Mouse (Mus musculus) embryonic facial prominence, embryonic 12.5 days (tissue): Measurements from ENCODE around the gene Anapc1. TPM values are rescaled to one million over a fixed set of nuclear protein-coding genes. Genes with fewer than 3 reads are reported as not detected.

Source experiments
- ATAC-seq: fragments of 200-750 bp; cut with Nextera tagmentation; 2 replicates; pipeline ENCODE4 v1.8.0; 2017; ENCODE audit not compliant: insufficient number of reproducible peaks, insufficient read depth, low FRiP score, low TSS enrichment
- H3K27ac ChIP-seq: fragments of 300-500 bp; sonication (generic); 2 replicates; pipeline ENCODE4 v1.5.1; 2016; ENCODE audit warnings: mild to moderate bottlenecking
- H3K27me3 ChIP-seq: fragments of 300-500 bp; sonication (generic); 2 replicates; pipeline ENCODE4 v1.6.1; 2016; ENCODE audit warnings: mild to moderate bottlenecking, moderate library complexity
- H3K36me3 ChIP-seq: fragments of 300-500 bp; sonication (generic); 2 replicates; pipeline ENCODE4 v1.6.1; 2016; ENCODE audit warnings: mild to moderate bottlenecking
- H3K4me1 ChIP-seq: fragments of 300-500 bp; sonication (generic); 2 replicates; pipeline ENCODE4 v1.6.1; 2016
- H3K4me2 ChIP-seq: fragments of 300-500 bp; sonication (generic); replicated peaks from 2 replicates; pipeline ENCODE4 v1.6.1; 2016; ENCODE audit warnings: mild to moderate bottlenecking, moderate library complexity
- H3K4me3 ChIP-seq: fragments of 300-500 bp; sonication (generic); 2 replicates; pipeline ENCODE4 v1.5.1; 2016; ENCODE audit warnings: mild to moderate bottlenecking
- H3K9ac ChIP-seq: fragments of 300-500 bp; sonication (generic); 2 replicates; pipeline ENCODE4 v1.6.1; 2016; ENCODE audit warnings: mild to moderate bottlenecking, moderate library complexity
- H3K9me3 ChIP-seq: fragments of 300-500 bp; sonication (generic); 2 replicates; pipeline ENCODE4 v1.6.1; 2016; ENCODE audit warnings: mild to moderate bottlenecking, moderate library complexity
- WGBS: fragments of 180-500 bp; shearing (Covaris S2); methylation state at CpG from one replicate; pipeline ENCODE4 v1.1.7; 2016; 5-methylcytosine and 5-hydroxymethylcytosine counted together
- polyA plus RNA-seq: library from polyadenylated mRNA; unstranded; fragments of >200 nt; fragmentation: Nextera tagmentation; extraction: Ambion mirVana; gene quantifications from 2 replicates; pipeline ENCODE4 v1.2.1, GENCODE M21; 2016

Gene Anapc1
- polyA plus RNA-seq, 1 experiment from 2014 or later, result 86.6 TPM

DNA sequence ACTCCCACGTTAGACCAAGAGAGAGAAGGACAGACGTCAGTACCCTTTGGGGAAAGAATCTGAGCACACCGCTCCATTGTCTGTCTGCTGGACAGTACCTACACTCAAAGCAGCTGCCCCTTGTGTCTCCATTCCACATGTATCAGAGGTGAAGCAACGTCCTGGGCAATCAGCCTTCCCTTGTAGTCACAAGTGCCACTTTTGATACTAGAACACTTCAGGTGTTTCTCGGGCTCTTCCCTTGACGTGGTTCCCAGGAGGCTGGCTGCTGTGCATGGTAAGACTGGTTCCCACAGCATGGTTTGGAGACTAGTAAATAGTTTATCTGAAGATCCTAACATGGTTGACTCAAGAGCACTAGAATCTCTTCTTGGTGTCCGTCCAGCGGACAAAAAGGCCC is 76.0 kb downstream of the Anapc1 start:
- no peak for ATAC-seq
- H3K4me1 ChIP-seq, result no peaks in the 10 kb centered on the region
- no peak overlapping the region for H3K9ac ChIP-seq
- peaks cover 62% of the 10 kb centered on the region for H3K36me3 ChIP-seq
- WGBS, result 93% methylated on average over 8 of the region's 8 CpGs
- H3K4me2 ChIP-seq, result no peak overlapping the region
- H3K27me3 ChIP-seq, result no peaks in the 10 kb centered on the region
- no peaks in the 10 kb centered on the region; the same call in 1 of the 2 replicates for H3K9me3 ChIP-seq
- no peak overlapping the region for H3K4me3 ChIP-seq
- H3K27ac ChIP-seq, result no peak overlapping the region

DNA sequence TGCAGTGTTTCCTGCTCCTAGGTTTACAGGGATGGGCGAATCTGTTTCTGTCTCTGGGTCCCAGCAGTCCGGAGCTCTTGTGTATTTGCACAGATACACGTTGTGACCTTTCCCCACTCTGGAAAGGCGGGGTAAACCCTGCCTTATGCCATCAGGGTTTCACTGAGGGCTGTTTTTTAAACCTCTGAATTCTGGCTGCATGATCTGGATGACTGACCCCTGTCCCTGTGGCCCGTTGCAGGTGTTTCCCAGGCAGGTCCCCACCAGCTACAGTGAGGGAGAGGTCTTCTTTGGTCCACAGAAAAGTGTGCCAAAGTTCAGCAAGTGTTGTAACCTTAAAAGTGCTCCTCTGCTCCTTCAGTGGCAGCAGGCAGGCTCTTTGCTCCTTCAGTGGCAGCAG is 77.9 kb downstream of the Anapc1 start:
- Histone ChIP-seq H3K4me3 (no peak overlapping the region), H3K27ac (no peak overlapping the region), H3K9me3 (no peaks in the 10 kb centered on the region; the same call in 1 of the 2 replicates), H3K9ac (no peak overlapping the region), H3K4me2 (no peak overlapping the region), H3K27me3 (no peaks in the 10 kb centered on the region), H3K36me3 (peaks cover 48% of the 10 kb centered on the region), H3K4me1 (no peaks in the 10 kb centered on the region)
- no peak for ATAC-seq
- 80% methylated on average over 5 of the region's 5 CpGs for WGBS

DNA sequence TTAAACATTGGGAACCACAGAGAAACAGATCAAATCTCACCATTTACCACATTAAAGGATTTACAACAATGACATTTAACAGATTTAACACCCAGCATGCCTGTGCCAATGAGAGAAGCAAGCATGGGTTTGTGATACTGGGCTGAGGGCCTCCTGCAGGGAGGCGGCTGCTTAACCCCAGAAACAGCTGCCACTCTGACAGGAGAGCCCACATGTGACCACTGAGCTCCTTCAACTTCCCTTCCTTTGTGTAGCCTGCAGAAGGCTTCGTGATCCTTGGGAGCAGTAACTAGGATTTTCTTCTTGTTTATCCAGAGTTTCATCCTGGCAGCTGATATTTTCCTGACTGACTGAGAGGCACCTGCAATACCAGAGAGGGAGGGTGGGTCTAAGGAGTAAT is 85.7 kb downstream of the Anapc1 start:
- ATAC-seq, result no peak
- 30% methylated on average over 2 of the region's 2 CpGs for WGBS
- Histone ChIP-seq H3K4me2 (no peak overlapping the region), H3K27me3 (no peaks in the 10 kb centered on the region), H3K36me3 (no peaks in the 10 kb centered on the region), H3K4me3 (no peak overlapping the region), H3K9ac (no peak overlapping the region), H3K9me3 (no peaks in the 10 kb centered on the region), H3K27ac (no peak overlapping the region), H3K4me1 (no peaks in the 10 kb centered on the region)

DNA sequence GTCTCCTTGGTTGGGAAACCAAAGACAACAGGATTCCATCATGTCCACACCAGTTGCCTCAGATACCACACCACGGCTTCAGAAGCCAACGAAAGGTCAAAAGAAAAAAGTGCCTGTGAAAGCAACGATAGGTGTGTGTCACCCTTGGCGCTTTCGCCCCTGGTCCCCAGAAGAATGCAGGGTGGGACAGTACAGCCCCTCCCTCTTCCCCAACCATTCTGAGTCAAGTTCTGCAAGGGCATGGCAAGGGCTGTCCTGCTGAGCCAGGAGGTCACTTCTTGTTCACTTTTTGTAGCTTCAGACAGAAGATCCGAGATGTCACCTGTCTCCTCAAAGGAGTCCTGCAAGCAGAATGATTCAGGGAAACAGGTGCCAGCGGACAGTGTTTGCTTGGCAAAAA is 94.9 kb downstream of the Anapc1 start:
- H3K36me3 ChIP-seq, result no peaks in the 10 kb centered on the region

DNA sequence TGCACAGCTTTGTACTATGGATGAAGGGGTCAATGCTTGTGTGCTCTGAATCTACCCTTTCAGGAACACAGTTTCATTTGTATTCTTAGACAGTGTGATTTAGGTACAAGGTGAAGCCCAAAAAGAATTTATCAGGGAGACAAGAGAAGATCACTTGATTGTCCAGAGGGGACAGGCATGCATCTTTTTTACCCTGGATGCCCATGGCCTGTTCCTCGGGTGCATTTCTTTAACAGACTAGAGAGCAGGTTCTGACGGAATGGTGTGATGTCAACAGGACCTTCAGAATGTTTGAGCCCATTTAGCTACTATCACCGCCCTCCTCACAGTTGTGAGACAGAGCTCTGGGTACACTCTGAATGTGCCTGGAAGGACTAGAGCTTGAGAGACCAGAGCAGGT is 96.3 kb downstream of the Anapc1 start, which contains the start of gene Spdye4c:
Gene Spdye4c, plus strand, starts transcription at position 301 of the 400 bp plus-strand sequence.
- no peaks in the 10 kb centered on the region for H3K36me3 ChIP-seq
- no peak for ATAC-seq
- no peak within 1 kb of the TSS for H3K4me3 ChIP-seq
- H3K27me3 ChIP-seq, result no peaks in the 10 kb centered on the region
- no peak within 1 kb of the TSS for H3K9ac ChIP-seq
- no peak within 1 kb of the TSS for H3K4me2 ChIP-seq
- 90% methylated on average over 3 of the region's 3 CpGs for WGBS
- no peaks in the 10 kb centered on the region for H3K4me1 ChIP-seq
- H3K27ac ChIP-seq, result no peak within 1 kb of the TSS
- no peaks in the 10 kb centered on the region for H3K9me3 ChIP-seq

More for the DNA sequence above, 94.9 kb downstream of the Anapc1 start:
- Histone ChIP-seq H3K9me3 (no peaks in the 10 kb centered on the region), H3K27ac (no peak overlapping the region), H3K4me2 (no peak overlapping the region), H3K4me3 (no peak overlapping the region), H3K9ac (no peak overlapping the region), H3K4me1 (no peaks in the 10 kb centered on the region), H3K27me3 (no peaks in the 10 kb centered on the region)
- ATAC-seq, result no peak
- 86% methylated on average over 7 of the region's 7 CpGs for WGBS

DNA sequence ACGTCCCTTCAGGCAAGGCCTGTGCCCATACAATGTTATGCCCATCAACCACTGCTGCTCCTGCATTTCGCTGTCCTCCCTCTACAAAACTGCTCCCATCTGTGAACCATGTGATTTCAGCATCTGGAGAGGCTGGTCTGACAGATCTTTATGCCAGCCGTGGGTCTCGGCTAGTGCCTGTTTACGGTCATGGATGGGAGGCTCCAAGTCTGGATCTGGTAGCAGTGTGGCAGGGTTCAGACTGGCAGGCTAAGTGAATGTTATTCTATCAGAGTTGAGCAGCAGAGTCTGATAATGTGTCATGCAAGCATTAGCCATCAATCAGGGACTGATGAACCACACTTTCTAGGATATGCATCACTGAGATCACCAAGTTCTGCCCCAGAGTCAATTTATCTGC is 104.3 kb downstream of the Anapc1 start:
- no peak for ATAC-seq
- 48% methylated on average over 5 of the region's 5 CpGs for WGBS

DNA sequence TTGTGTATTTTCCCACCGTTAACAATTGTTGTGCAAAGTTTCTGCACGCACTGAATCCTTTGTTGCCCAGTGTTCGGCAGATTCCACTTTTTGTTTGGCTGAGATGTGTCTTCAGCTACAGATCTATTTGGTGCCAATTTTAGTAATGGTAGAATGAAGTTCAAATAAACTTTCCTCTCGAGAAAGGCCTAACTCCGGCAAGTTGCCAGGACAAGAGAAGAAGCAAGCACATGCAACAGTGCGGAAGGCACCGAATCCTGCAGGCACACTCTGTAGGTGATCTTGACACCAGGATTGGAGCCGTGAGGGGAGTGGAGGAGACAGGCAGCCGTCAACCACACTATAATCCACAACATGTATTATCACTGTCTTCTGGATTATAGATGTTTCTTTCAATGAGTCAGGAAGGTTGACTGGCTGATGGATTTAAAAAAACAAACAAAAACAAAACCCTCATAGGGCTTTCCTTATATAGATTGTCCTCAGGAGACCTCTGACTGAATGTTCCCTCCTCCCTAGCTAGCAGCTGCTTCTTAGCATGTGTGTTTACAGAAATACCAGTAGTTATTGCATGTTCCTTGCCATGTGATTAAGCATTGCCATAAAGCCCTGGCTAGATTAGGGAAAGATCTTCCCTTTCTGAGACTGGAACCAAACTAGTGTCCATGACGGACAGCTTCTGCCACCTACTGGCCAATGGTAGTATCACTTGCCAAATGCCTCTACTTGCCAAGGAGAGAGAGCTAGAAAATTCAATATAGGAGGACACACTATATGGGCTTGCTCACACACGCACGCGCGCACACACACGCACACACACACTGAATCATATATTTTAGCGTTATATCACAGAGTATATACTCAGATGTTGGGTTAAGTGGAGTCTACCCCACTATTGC is 114.2 kb downstream of the Anapc1 start:
- Histone ChIP-seq H3K36me3 (no peaks in the 10 kb centered on the region), H3K4me3 (no peak overlapping the region), H3K4me2 (no peak overlapping the region), H3K9me3 (no peaks in the 10 kb centered on the region), H3K9ac (no peak overlapping the region), H3K27me3 (no peaks in the 10 kb centered on the region), H3K4me1 (no peaks in the 10 kb centered on the region), H3K27ac (no peak overlapping the region)
- WGBS, result 48% methylated on average over 16 of the region's 16 CpGs
- peak; percentile 47; the same call in 1 of the 2 replicates for ATAC-seq

More for the DNA sequence above, 104.3 kb downstream of the Anapc1 start:
- Histone ChIP-seq H3K4me2 (no peak overlapping the region), H3K4me1 (no peaks in the 10 kb centered on the region), H3K27ac (no peak overlapping the region), H3K27me3 (no peaks in the 10 kb centered on the region), H3K9ac (no peak overlapping the region), H3K9me3 (no peaks in the 10 kb centered on the region), H3K4me3 (no peak overlapping the region), H3K36me3 (no peaks in the 10 kb centered on the region)

DNA sequence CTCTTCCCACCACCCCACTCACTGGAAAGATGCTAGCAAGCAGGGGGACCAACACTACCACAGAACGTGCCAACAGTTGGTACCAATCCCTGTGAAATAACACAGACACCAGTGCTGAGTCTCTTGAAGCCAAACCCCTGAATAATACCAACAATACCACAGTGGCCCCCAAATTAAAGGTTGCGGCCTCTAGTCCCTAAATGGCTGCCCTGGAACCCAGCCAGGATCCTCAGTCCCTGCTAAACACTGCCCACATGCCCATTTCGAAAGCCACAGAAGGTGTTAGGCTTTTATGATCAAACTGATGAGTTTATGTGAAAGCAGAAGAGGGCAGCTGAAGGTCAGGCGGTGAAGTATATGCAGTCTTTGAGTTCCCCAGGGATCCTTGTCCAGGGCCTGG is 116.2 kb downstream of the Anapc1 start:
- ATAC-seq, result no peak
- Histone ChIP-seq H3K4me1 (no peaks in the 10 kb centered on the region; the same call in 1 of the 2 replicates), H3K27me3 (no peaks in the 10 kb centered on the region), H3K4me3 (no peak overlapping the region), H3K9me3 (no peaks in the 10 kb centered on the region), H3K4me2 (no peak overlapping the region), H3K27ac (no peak overlapping the region), H3K36me3 (no peaks in the 10 kb centered on the region), H3K9ac (no peak overlapping the region)
- WGBS, result 85% methylated on average over 4 of the region's 4 CpGs

DNA sequence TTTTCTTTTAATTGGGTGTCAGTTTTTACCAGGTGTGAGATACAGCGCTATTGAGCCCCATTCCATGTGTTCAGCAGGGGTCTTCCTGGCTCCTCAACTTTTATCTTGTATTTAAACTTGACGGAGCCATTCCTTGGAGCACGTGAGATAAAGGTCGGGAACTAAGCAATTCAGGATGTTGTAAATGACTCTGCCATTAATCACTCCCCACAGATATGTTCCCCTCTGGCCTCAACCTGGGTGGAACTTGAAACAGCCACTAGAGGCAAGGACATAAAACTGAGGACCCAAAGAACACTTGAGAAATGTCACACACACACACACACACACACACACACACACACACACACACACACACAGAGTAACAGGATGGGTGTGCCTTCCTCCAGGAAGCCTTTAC is 118.7 kb downstream of the Anapc1 start:
- no peaks in the 10 kb centered on the region for H3K27me3 ChIP-seq
- H3K9me3 ChIP-seq, result no peaks in the 10 kb centered on the region
- no peak for ATAC-seq
- H3K4me3 ChIP-seq, result no peak overlapping the region
- H3K27ac ChIP-seq, result no peak overlapping the region
- no peak overlapping the region for H3K9ac ChIP-seq
- no peaks in the 10 kb centered on the region for H3K36me3 ChIP-seq
- H3K4me1 ChIP-seq, result no peaks in the 10 kb centered on the region; the same call in 1 of the 2 replicates
- no peak overlapping the region for H3K4me2 ChIP-seq
- WGBS, result 67% methylated on average over 4 of the region's 4 CpGs

DNA sequence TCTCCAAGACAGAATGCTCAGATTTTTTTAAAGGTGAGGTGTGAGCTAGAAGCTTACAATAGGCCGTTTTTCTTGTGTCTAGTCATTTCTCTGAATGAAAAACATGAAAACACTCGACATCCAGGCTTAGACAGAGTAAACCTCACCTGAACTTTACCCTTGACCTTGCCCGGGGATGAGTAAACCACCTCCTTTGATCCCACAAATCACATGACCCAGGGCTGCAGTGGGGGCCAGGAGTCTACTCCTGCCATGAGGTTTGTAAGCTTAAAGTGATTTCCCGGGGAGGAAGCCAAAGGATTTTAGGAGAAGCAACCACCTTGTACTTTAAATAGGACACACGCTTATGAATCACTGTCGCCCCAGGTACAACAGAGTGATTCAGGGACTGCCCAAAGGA is 119.2 kb downstream of the Anapc1 start:
- no peaks in the 10 kb centered on the region for H3K27me3 ChIP-seq
- no peaks in the 10 kb centered on the region for H3K9me3 ChIP-seq
- H3K4me3 ChIP-seq, result no peak overlapping the region
- H3K4me1 ChIP-seq, result no peaks in the 10 kb centered on the region; the same call in 1 of the 2 replicates
- H3K4me2 ChIP-seq, result no peak overlapping the region
- H3K36me3 ChIP-seq, result no peaks in the 10 kb centered on the region
- no peak overlapping the region for H3K9ac ChIP-seq
- no peak overlapping the region for H3K27ac ChIP-seq
- 68% methylated on average over 6 of the region's 6 CpGs for WGBS
- no peak for ATAC-seq

DNA sequence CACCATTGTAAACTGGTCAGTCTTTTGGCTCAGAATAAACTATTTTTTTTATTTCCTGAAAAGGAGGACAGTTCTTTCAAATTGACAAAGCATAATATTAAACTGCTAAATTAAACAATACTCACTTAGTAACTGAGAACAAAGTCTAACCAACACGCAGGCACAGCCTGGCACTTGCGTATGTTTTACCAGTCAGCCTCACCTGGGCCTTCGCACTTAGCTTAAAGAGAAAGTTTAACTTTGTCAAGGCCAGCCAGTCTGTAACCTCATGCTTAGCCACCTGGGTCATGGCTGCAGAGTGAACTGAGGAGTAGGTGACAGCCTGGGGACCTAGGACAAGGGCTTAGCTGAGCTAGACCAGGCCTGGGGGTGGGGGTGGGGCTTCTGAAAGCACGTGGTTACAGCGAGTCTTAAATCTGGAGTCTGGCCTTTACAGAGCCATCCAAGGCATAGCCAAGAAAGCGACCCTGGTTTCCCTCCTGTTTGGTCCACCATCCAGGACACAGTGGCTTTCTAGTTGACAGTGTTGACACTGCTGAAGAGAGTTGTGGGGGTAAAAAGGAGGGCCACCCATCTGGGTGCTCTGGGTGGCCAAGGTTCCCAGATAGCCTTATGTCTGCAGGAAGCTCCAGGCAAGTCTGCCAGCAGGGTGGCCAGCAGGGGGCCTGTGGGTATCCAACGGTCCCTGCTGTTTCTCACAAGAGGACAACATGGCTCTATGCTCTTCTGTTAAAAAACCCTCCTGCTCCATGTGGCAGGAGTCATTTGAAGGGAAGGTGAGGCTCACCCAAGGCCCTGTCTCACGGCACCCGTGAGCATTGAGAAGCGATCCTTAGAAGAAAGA is 120.7 kb downstream of the Anapc1 start:
- no peak overlapping the region for H3K4me2 ChIP-seq
- no peak for ATAC-seq
- H3K27me3 ChIP-seq, result no peaks in the 10 kb centered on the region
- H3K27ac ChIP-seq, result no peak overlapping the region
- H3K4me1 ChIP-seq, result no peaks in the 10 kb centered on the region; the same call in 1 of the 2 replicates
- H3K36me3 ChIP-seq, result no peaks in the 10 kb centered on the region
- H3K9ac ChIP-seq, result no peak overlapping the region
- H3K4me3 ChIP-seq, result no peak overlapping the region
- H3K9me3 ChIP-seq, result no peaks in the 10 kb centered on the region
- WGBS, result 68% methylated on average over 10 of the region's 10 CpGs
